Mouse (Mus musculus) embryo, embryonic 10.5 days (tissue): ENCODE measurements around the gene Olfr543.

Experiments
- DNase-seq: peaks from one replicate; pipeline ENCODE4 v3.0.0-alpha.2; 2015; ENCODE audit warnings: low spot score

Olfr543 gene

DNA sequence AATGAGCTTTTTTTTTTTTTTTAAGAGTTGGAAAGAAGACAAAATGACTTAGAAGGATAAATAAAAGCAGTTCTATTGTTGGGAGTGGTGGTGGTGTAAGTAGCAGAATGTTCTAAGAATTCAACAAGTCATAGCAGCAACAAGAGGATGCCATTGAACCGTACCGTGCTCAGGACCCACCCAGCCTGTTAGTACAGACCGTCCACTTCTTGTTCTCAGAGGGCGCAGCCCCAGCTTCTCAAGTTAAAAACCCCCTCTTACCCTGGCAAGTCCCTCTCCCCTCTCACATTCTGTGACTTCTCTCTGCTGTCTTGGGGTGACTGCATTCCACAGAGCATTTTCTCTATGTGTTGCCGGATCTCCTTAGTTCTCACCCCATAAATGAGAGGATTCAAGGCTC is 4.9 kb downstream of the Olfr543 start:
- DNase-seq: no peak

DNA sequence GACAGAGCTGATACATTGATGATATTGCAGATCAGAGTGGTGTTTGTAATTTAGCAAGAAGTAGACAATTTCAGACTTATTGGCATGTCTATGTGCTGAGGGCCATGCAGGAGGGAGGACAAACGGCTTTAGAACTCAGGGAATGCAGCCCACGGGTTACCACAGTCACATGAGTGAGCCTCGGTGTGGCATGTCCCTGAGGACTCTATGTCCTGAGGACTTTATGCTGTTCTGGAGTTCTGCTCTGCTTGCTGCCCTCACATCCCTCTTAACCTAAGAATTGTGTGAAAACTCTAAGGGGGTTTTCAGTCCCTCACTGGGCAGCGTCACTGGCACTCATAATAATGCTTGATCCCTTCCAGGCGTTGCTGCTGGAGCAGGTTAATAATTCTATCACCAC is 8.8 kb downstream of the Olfr543 start:
- no peak for DNase-seq

DNA sequence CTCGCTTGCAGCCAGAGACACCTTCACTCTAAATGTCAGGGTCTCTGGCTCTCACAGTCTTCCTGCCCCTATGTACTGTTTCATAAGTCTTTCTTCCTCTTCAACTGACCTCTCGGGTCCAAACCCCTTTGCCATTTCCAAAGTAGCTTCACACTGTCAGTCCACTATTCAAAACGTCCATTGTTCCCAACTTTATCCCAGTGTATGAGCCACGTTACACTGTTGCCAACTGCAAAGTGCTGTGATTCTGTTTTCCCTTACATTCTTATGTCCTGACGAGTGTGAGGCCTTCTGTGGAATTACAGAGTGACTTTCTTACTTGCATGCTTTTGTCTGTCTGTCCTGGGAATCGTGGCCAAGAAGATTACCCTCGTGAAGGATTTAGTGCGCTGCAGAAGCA is 13.9 kb downstream of the Olfr543 start:
- DNase-seq: no peak

DNA sequence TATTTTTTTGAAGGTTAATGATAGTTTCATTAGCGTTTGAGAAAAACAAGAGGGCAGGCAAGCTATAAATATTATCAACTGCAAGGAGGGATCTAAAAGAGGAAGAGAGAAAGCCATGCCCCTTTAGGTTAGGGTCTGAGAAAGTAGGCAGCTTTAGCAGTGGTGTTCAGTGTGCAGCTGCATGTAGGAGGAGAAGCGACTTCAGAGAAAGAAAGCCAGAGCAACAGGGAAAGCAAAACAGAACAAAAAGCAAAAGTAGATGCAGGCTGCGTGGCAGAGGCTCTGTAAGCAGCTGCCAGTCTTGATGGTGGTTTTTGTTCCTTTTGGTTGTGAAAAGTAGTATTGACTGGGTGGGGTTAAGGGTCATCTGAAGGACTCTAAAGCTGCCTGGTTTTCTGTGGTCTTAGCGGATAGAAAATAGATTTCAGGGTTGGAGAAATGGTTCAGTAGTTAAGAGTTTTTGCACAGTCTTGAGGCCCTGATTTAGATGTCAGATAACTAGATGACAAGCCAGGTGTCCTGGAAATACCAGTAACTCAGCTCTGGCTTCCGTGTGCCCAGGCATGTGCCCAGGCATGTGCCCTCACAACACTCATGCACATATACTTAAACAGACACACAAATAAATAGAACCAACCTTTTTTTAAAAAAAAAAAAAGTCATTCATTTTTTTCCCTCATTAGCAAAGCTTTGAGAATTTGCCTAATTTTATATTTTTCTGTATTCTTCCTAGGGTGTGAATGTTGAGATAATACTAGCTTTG is 22.7 kb downstream of the Olfr543 start:
- DNase-seq: no peak

DNA sequence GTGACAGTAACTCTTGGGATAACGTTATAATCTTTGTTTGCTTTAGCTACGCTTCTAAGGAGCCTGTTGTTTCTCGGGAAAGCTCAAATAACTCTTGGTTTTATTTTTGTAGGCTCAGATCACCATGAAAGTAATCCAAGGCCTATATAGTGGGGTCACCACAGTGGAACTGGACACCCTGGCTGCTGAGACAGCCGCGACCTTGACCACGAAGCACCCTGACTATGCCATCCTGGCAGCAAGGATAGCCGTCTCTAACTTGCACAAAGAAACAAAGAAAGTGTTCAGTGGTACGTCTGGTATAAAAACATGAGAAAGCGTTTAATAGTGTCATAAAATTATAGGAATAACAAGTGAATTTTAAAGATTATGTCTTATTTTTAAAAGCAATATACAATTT is 35.0 kb downstream of the Olfr543 start:
- no peak for DNase-seq

DNA sequence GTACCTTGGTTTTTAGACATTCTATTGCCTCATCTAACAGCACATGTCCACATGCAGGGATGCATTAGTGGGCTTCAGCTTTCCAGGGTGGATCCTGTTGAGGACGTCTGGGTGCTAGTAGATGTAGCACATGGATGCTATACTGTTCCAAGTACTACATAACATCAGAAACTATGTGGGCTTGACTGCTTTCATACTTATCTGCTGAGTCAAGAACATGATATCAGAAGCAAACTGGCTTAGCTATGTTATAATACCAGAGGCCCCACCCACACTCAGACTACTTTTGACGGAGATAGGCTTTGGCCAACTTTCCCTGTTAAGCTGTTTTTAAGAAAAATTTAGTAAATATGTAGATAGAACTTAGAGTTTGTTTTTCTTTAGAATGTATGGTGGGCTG is 37.2 kb downstream of the Olfr543 start:
- no peak for DNase-seq

DNA sequence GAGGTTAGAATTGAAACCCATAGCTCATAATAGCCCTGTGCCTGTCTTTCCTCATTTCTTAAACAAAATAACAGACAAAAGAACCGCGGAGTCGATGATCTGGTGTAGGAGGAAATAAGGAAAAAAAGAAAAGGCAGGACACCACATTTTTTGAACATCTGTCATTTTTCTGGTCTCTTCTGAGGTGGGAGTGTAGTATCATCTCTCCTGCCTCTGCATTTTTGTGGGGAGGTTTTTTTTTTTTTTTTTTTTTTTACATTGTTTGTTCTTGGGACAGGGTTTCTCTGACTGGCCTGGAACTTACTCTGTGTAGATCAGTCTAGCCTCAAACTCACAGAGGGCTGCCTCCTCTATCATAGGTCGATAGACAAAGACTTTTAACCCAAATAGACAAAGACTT is 39.0 kb downstream of the Olfr543 start:
- peak; percentile 23 for DNase-seq

DNA sequence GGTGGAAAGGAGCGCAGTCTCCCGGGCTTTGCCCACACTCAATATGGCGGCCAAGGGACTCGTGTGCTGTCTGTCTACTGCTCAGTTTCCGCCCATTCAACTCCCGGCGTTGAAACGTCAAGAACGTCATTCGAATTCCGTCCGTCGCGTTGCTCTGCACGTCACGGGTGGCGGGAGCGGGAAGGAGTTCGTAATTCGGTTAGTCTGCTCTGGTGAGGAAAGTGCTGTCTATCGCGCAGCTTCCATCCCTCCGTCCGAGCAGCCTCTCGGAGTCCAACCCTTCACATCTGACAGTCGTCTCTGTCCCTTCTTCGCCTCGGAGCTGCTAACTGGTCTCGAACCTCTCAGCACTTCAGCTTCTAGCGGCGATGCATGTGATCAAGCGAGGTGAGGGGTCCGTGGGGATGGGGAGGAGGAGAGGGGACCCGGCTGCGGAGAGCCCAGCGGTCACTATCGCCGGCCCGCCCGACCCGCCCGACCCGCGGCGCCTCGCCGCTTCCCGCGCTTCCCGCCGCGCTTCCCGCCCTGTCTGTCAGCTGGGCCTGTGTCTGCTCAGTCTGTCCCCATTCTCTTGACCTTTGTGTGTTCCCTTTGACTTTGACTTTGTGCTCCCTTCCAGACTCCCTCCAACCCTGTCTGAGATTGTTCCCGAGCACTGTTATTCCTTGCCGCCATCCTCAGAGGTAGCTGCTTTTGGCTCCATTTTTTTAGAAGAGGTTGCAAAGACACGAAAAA is 39.7 kb downstream of the Olfr543 start, which contains the start of gene Rrm1:
Gene Rrm1 (plus strand): TSS at position 39 of the 735 bp plus-strand sequence.
- peak; percentile 98 for DNase-seq

DNA sequence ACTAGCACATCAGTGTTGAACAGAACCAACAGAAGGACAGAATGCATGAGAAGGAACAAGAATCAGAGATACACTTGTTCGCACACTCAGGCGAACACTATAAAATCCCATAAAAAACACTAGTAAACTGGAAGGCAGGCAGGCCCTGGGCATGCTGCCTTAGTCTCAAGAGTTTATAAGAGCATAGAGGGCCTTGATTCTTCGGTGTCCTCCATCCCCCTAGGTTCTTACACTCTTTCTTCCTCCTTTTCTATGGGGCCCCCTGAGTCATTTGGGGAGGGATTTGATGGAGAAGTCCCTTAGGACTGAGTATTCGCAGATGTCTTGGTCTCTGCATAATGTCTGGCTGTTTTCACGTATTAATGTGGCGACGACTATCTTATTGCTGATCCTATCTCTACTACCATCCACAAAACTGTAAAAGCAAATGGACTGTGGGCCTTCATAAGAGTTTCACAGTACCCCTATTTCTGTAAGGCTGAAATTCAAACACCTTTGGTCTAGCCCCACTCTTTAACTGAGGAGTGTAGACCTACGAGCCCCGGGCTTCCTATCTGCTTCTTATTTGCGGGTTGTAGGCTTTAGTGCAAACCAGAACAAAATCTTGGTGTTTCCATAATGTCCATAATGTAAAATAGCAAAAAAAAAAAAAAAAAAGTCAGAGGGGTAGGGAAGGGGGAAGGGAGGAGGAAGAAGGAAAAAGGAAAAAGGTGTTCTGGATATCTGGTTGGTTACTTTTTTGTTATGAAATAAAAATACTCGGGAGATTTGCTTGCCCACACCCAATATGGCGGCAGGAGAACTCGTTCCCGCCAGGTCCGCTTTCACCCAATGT is 40.4 kb downstream of the Olfr543 start:
- peak; percentile 14 for DNase-seq

DNA sequence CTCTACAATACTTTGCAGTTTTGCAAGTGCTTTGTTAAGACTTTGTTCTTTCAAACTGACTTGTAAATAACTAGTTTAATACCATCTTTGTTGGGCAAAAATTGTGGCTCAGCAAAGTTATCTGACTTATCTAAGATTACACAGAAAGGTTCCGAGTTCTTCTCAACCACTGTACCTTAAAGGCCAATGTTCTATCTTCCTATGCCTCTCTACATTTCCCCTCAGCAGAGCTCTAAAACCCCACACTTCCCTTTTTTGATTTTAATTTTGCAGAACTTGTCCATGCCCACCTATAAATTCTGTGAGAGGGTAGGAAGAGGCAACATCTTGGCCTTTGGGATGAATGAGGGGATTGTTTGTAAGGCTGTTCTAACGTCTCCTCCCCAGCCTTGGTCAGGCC is 47.1 kb downstream of the Olfr543 start:
- DNase-seq: no peak
